Comparison of ENCODE assay signal across 19 mouse cellular contexts in the genomic region with DNA sequence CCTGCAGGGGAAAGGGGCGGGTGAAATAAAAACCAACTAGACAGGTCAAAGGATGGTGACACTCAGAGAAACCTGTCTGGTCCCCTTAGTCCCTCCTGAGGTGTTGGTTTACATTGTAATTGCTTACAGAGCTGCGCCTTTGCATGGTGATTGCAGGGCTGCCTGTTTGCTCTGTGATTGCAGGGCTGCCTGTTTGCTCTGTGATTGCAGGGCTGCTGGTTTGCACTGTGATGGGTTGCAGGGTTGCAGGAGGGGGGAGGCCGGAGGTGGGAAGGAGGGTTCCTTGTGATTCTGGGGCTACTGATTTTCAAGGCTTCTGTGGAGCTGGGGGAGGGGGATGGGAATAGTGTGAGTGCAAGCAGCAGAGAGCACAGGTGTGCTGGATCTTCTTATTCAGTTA. TPM values are rescaled to one million over a fixed set of nuclear protein-coding genes. Genes with fewer than 3 reads are reported as not detected.
A peak's percentile ranks its signal among the peaks of the same experiment; 100 is the strongest.
DNase-seq lines count a peak whose midpoint lies in the region; ATAC-seq lines count a peak whose summit lies in the region.
"Had no signal": no experiment of that assay in that cellular context is flagged by ENCODE, and none has a peak within 500 bp of the region (broad histone marks: within the 10 kb centered on the region; RNA-seq: fewer than 3 reads in every experiment).

No protein-coding gene starts in this region.

- H3K36me3 ChIP-seq in kidney, embryonic 15.5 days = 0 out of 2 replicates have a peak, but pooled peaks cover 2% of the 10 kb centered on the region
- H3K36me3 ChIP-seq in lung, embryonic 16.5 days (ENCODE audit: control insufficient read depth, insufficient read depth, low read length) = no peaks in the 10 kb centered on the region
- no peaks in the 10 kb centered on the region for H3K36me3 ChIP-seq in intestine, embryonic 16.5 days (ENCODE audit: control insufficient read depth, insufficient read depth, low read length)
- H3K36me3 ChIP-seq: embryonic facial prominence, embryonic 15.5 days; hindbrain, embryonic 13.5 days; limb, embryonic 13.5 days; liver, embryonic 13.5 days had no signal

- H3K27me3 ChIP-seq in kidney, embryonic 15.5 days = no peaks in the 10 kb centered on the region
- no peaks in the 10 kb centered on the region for H3K27me3 ChIP-seq in lung, embryonic 16.5 days (ENCODE audit: control insufficient read depth, insufficient read depth, low read depth, low read length)
- H3K27me3 ChIP-seq in intestine, embryonic 16.5 days (replicated peaks; ENCODE audit: control insufficient read depth, insufficient read depth, low read length) = no peaks in the 10 kb centered on the region
- H3K27me3 ChIP-seq: embryonic facial prominence, embryonic 15.5 days; hindbrain, embryonic 13.5 days; limb, embryonic 13.5 days; liver, embryonic 13.5 days had no signal

- peak overlapping the region; percentile 33 for H3K4me2 ChIP-seq in kidney, embryonic 15.5 days
- peak overlapping the region; percentile 13; the same call in 1 of the 2 replicates for H3K4me2 ChIP-seq in lung, embryonic 16.5 days (ENCODE audit: low read depth, low read length)
- no peak overlapping the region; the same call in 1 of the 2 replicates for H3K4me2 ChIP-seq in intestine, embryonic 16.5 days (ENCODE audit: low read depth, low read length)
- H3K4me2 ChIP-seq: embryonic facial prominence, embryonic 15.5 days; heart, embryonic 11.5 days; hindbrain, embryonic 13.5 days; limb, embryonic 13.5 days; liver, embryonic 13.5 days; midbrain, embryonic 11.5 days had no signal

- ATAC-seq in kidney, embryonic 15.5 days (replicated peaks; ENCODE audit: low FRiP score) = peak; percentile 56; the same call in 1 of the 2 replicates
- ATAC-seq in lung, embryonic 16.5 days (ENCODE audit: low read depth) = peak; percentile 73
- peak; percentile 42; the same call in 1 of the 2 replicates for ATAC-seq in intestine, embryonic 16.5 days
- ATAC-seq: forebrain, embryonic 16.5 days; inflammation-experienced regulatory T-cells, adult 6 months had no signal

- WGBS in kidney, embryonic 15.5 days = 25% methylated on average over 3 of the region's 3 CpGs
- 22% methylated on average over 3 of the region's 3 CpGs for WGBS in lung, embryonic 16.5 days
- whole genome bisulfite sequencing in intestine, embryonic 16.5 days = 12% methylated on average over 3 of the region's 3 CpGs

- no peak overlapping the region for H3K9ac ChIP-seq in kidney, embryonic 15.5 days
- H3K9ac ChIP-seq in lung, embryonic 16.5 days (ENCODE audit: low read length) = peak overlapping the region; percentile 20; the same call in 1 of the 2 replicates
- no peak overlapping the region for H3K9ac ChIP-seq in intestine, embryonic 16.5 days (ENCODE audit: low read depth, low read length)
- H3K9ac ChIP-seq: embryonic facial prominence, embryonic 15.5 days; hindbrain, embryonic 13.5 days; limb, embryonic 13.5 days; liver, embryonic 13.5 days had no signal

- DNase-seq in kidney, postnatal 10 days = no peak
- DNase-seq in lung, postnatal 36 days = no peak
- no peak for DNase-seq in frontal cortex, postnatal 14 days (ENCODE audit: low spot score in 2 of 2)
- DNase-seq in spleen, postnatal 14 days (ENCODE audit: low spot score in 2 of 2) = no peak
- DNase-seq: cerebellum, adult 2 months; heart, postnatal 10 days; liver, embryonic 13.5 days; thymus, adult 2 months had no signal

- peak overlapping the region; percentile 82 for H3K27ac ChIP-seq in kidney, embryonic 15.5 days
- H3K27ac ChIP-seq in lung, embryonic 16.5 days (ENCODE audit: low read length) = peak overlapping the region; percentile 11
- H3K27ac ChIP-seq in intestine, embryonic 16.5 days (ENCODE audit: low read length) = no peak overlapping the region
- H3K27ac ChIP-seq: embryonic facial prominence, embryonic 15.5 days; hindbrain, embryonic 13.5 days; limb, embryonic 13.5 days; liver, embryonic 13.5 days had no signal

- H3K4me3 ChIP-seq in kidney, embryonic 15.5 days (replicated peaks) = no peak overlapping the region
- no peak overlapping the region for H3K4me3 ChIP-seq in lung, embryonic 16.5 days (ENCODE audit: low read length)
- no peak overlapping the region for H3K4me3 ChIP-seq in intestine, embryonic 16.5 days (ENCODE audit: low read length)
- H3K4me3 ChIP-seq: embryonic facial prominence, embryonic 15.5 days; hindbrain, embryonic 13.5 days; limb, embryonic 13.5 days; liver, embryonic 13.5 days had no signal

- peaks cover 6% of the 10 kb centered on the region for H3K9me3 ChIP-seq in kidney, embryonic 15.5 days (replicated peaks)
- no peaks in the 10 kb centered on the region for H3K9me3 ChIP-seq in lung, embryonic 16.5 days (ENCODE audit: control insufficient read depth, low read length)
- H3K9me3 ChIP-seq in intestine, embryonic 16.5 days (ENCODE audit: control insufficient read depth, low read length) = peaks cover 4% of the 10 kb centered on the region; the same call in 1 of the 2 replicates
- H3K9me3 ChIP-seq: embryonic facial prominence, embryonic 15.5 days; liver, embryonic 13.5 days had no signal

- peaks cover 12% of the 10 kb centered on the region for H3K4me1 ChIP-seq in kidney, embryonic 15.5 days
- H3K4me1 ChIP-seq in lung, embryonic 16.5 days (replicated peaks; ENCODE audit: control insufficient read depth, insufficient read depth, low read length) = peaks cover 10% of the 10 kb centered on the region
- H3K4me1 ChIP-seq in intestine, embryonic 16.5 days (ENCODE audit: control insufficient read depth, insufficient read depth, low read length) = no peaks in the 10 kb centered on the region
- H3K4me1 ChIP-seq: embryonic facial prominence, embryonic 15.5 days; hindbrain, embryonic 13.5 days; liver, embryonic 13.5 days had no signal

RNA-seq across cellular contexts. Expression of a gene that starts 13.0 kb away (rescaled TPM):
- polyA plus RNA-seq in kidney, embryonic 15.5 days (2015; fragmentation: Nextera tagmentation; extraction: Ambion mirVana) = 19.8 and 20.4 TPM in 2 replicates
- 14.3 and 14.9 TPM in 2 replicates for polyA plus RNA-seq in lung, embryonic 16.5 days (2015; fragmentation: Nextera tagmentation; extraction: Ambion mirVana)
- polyA plus RNA-seq in intestine, embryonic 16.5 days (2015; fragmentation: Nextera tagmentation; extraction: Ambion mirVana) = 0.99 and 1.1 TPM in 2 replicates
- polyA plus RNA-seq: C2C12; inflammation-experienced regulatory T-cells, adult 6 months had no signal
